Mouse (Mus musculus) limb, embryonic 14.5 days (tissue): Measurements from ENCODE around the gene Tmem221. TPM values are rescaled to one million over a fixed set of nuclear protein-coding genes. Genes with fewer than 3 reads are reported as not detected.

Source experiments
- ATAC-seq: fragments of 200-750 bp; cut with Nextera tagmentation; 2 replicates; pipeline ENCODE4 v1.8.0; 2017; ENCODE audit warnings: low read depth, moderate number of reproducible peaks, moderate TSS enrichment; ENCODE audit not compliant: low FRiP score
- DNase-seq: peaks from one replicate; pipeline ENCODE4 v3.0.0-alpha.2; 2015; ENCODE audit warnings: low spot score
- H3K27ac ChIP-seq: fragments of 300-500 bp; sonication (generic); replicated peaks from 2 replicates; pipeline ENCODE4 v1.5.1; 2014; ENCODE audit warnings: low read depth, mild to moderate bottlenecking, low read length, moderate library complexity, mixed read lengths
- H3K27me3 ChIP-seq: fragments of 300-500 bp; sonication (generic); 2 replicates; pipeline ENCODE4 v1.6.1; 2014; ENCODE audit warnings: low read length, mixed read lengths; ENCODE audit not compliant: control insufficient read depth, insufficient read depth
- H3K36me3 ChIP-seq: fragments of 300-500 bp; sonication (generic); 2 replicates; pipeline ENCODE4 v1.6.1; 2014; ENCODE audit warnings: mild to moderate bottlenecking, low read length, moderate library complexity, mixed read lengths; ENCODE audit not compliant: control insufficient read depth, insufficient read depth
- H3K4me1 ChIP-seq: fragments of 300-500 bp; sonication (generic); 2 replicates; pipeline ENCODE4 v1.6.1; 2014; ENCODE audit warnings: antibody characterized with exemption, low read length, mixed read lengths; ENCODE audit not compliant: control insufficient read depth, insufficient read depth
- H3K4me2 ChIP-seq: fragments of 300-500 bp; sonication (generic); replicated peaks from 2 replicates; pipeline ENCODE4 v1.6.1; 2014; ENCODE audit warnings: low read depth, mild to moderate bottlenecking, low read length, moderate library complexity; ENCODE audit not compliant: severe bottlenecking
- H3K4me3 ChIP-seq: fragments of 300-500 bp; sonication (generic); replicated peaks from 2 replicates; pipeline ENCODE4 v1.5.1; 2014; ENCODE audit warnings: low read length
- H3K9ac ChIP-seq: fragments of 300-500 bp; sonication (generic); 2 replicates; pipeline ENCODE4 v1.6.1; 2014; ENCODE audit warnings: mild to moderate bottlenecking, low read depth, low read length, moderate library complexity; ENCODE audit not compliant: severe bottlenecking
- H3K9me3 ChIP-seq: fragments of 300-500 bp; sonication (generic); 2 replicates; pipeline ENCODE4 v1.6.1; 2016; ENCODE audit warnings: low read length; ENCODE audit not compliant: control insufficient read depth
- POLR2A ChIP-seq: fragments of 200-500 bp; IDR thresholded peaks from 2 replicates; pipeline ENCODE4 v1.8.0; 2012; ENCODE audit warnings: inconsistent platforms, mild to moderate bottlenecking, moderate library complexity, borderline replicate concordance; ENCODE audit not compliant: insufficient read depth, insufficient read length; ENCODE audit errors: extremely low read depth
- WGBS: fragments of 180-500 bp; shearing (Covaris S2); extraction: QIAGEN DNeasy Blood & Tissue Kit; methylation state at CpG from one replicate; pipeline ENCODE4 v1.1.7; 2014; 5-methylcytosine and 5-hydroxymethylcytosine counted together
- polyA plus RNA-seq, 2 experiments: library from polyadenylated mRNA; depleted of rRNA in 1 of 2; stranded (reverse) in 1 of 2; unstranded in 1 of 2; fragments of >200 nt; fragmentation: Nextera tagmentation in 1 of 2; extraction: Ambion mirVana in 1 of 2; gene quantifications; 2 replicates each; pipeline versions ENCODE4 v1.2.1 to v1.2.3; 2012 to 2014

The Tmem221 gene
- polyA plus RNA-seq, 2 experiments: 0.34 to 0.89 TPM

- no peaks in the 10 kb centered on the region for H3K27me3 ChIP-seq
- H3K36me3 ChIP-seq: peaks cover 33% of the 10 kb centered on the region
- DNase-seq (no peak), ATAC-seq (no peak)
- peaks cover 8% of the 10 kb centered on the region; the same call in 1 of the 2 replicates for H3K4me1 ChIP-seq
- H3K27ac ChIP-seq: no peak overlapping the region
- H3K4me2 ChIP-seq: no peak overlapping the region
- H3K9ac ChIP-seq: no peak overlapping the region
- no peaks in the 10 kb centered on the region for H3K9me3 ChIP-seq
- H3K4me3 ChIP-seq: no peak overlapping the region
- no peak for TF ChIP-seq POLR2A
- WGBS: 84% methylated on average over 7 of the region's 7 CpGs
These were observed 11.1 kb downstream of the Tmem221 start for GRCm38 (mm10) chr8:71547590-71547989.

- WGBS: 89% methylated on average over 11 of the region's 11 CpGs
- Histone ChIP-seq H3K9me3 (no peaks in the 10 kb centered on the region), H3K4me3 (no peak overlapping the region), H3K36me3 (peaks cover 33% of the 10 kb centered on the region), H3K4me2 (no peak overlapping the region), H3K27ac (no peak overlapping the region), H3K27me3 (no peaks in the 10 kb centered on the region), H3K4me1 (peaks cover 8% of the 10 kb centered on the region; the same call in 1 of the 2 replicates), H3K9ac (no peak overlapping the region)
- ATAC-seq (no peak), DNase-seq (no peak)
- no peak for TF ChIP-seq POLR2A
These were observed 13.6 kb downstream of the Tmem221 start for GRCm38 (mm10) chr8:71545053-71545452.

- H3K9me3 ChIP-seq: no peaks in the 10 kb centered on the region
- peaks cover 32% of the 10 kb centered on the region for H3K36me3 ChIP-seq
- peak overlapping the region; percentile 82 for H3K4me3 ChIP-seq
- DNase-seq: no peak
- no peak for ATAC-seq
- H3K4me1 ChIP-seq: peaks cover 8% of the 10 kb centered on the region; the same call in 1 of the 2 replicates
- no peak for TF ChIP-seq POLR2A
- no peak overlapping the region for H3K27ac ChIP-seq
- H3K27me3 ChIP-seq: no peaks in the 10 kb centered on the region; the same call in 1 of the 2 replicates
- H3K9ac ChIP-seq: peak overlapping the region; percentile 74; the same call in 1 of the 2 replicates
- peak overlapping the region; percentile 83 for H3K4me2 ChIP-seq
- WGBS: 83% methylated on average over 9 of the region's 9 CpGs
These were observed 14.9 kb downstream of the Tmem221 start for GRCm38 (mm10) chr8:71543755-71544154.

GRCm38 (mm10) chr8:71542632-71543343 is 15.9 kb downstream of the Tmem221 start, which contains the start of gene Mvb12a:
TSS of gene Mvb12a (plus strand) at chr8:71542922.
- ATAC-seq: peak; percentile 98
- peaks cover 11% of the 10 kb centered on the region; the same call in 1 of the 2 replicates for H3K4me1 ChIP-seq
- peaks cover 23% of the 10 kb centered on the region for H3K36me3 ChIP-seq
- H3K4me2 ChIP-seq: peak within 1 kb of the TSS; percentile 83
- WGBS: under 1% methylated on average over 49 of the region's 55 CpGs
- peak within 1 kb of the TSS; percentile 82 for H3K4me3 ChIP-seq
- H3K27ac ChIP-seq: no peak within 1 kb of the TSS
- no peaks in the 10 kb centered on the region for H3K9me3 ChIP-seq
- 0 out of 2 replicates have a peak, but pooled peaks have one; percentile 37 for TF ChIP-seq POLR2A
- no peaks in the 10 kb centered on the region; the same call in 1 of the 2 replicates for H3K27me3 ChIP-seq
- peak within 1 kb of the TSS; percentile 74 for H3K9ac ChIP-seq
- peak; percentile 100 for DNase-seq

GRCm38 (mm10) chr8:71537028-71537867 is 21.4 kb downstream of the Tmem221 start, which contains the start of gene Bst2:
TSS of gene Bst2 (minus strand) at chr8:71537456.
- H3K27ac ChIP-seq: no peak within 1 kb of the TSS
- H3K27me3 ChIP-seq: no peaks in the 10 kb centered on the region; the same call in 1 of the 2 replicates

More at GRCm38 (mm10) chr8:71537028-71537867, 21.4 kb downstream of the Tmem221 start, which contains the start of gene Bst2:
- no peak for TF ChIP-seq POLR2A
- Histone ChIP-seq H3K36me3 (no peaks in the 10 kb centered on the region), H3K4me3 (peak within 1 kb of the TSS; percentile 31), H3K9me3 (no peaks in the 10 kb centered on the region), H3K4me2 (peak within 1 kb of the TSS; percentile 65), H3K9ac (peak within 1 kb of the TSS; percentile 38), H3K4me1 (peaks cover 10% of the 10 kb centered on the region; the same call in 1 of the 2 replicates)
- WGBS: 2% methylated on average over 37 of the region's 37 CpGs
- DNase-seq: peak; percentile 94
- peak; percentile 85 for ATAC-seq
